Mouse (Mus musculus) gastrocnemius, adult 2 months (tissue): Measurements from ENCODE around the gene Spast. TPM values are rescaled to one million over a fixed set of nuclear protein-coding genes. Genes with fewer than 3 reads are reported as not detected.

ENCODE experiments used
- DNase-seq: peaks from one replicate; pipeline ENCODE4 v3.0.0; 2022
- H3K27ac ChIP-seq: fragments of 200-600 bp; 2 replicates; pipeline ENCODE4 v1.8.1; 2022; ENCODE audit warnings: mild to moderate bottlenecking
- H3K4me3 ChIP-seq: fragments of 200-600 bp; 2 replicates; pipeline ENCODE4 v1.8.1; 2022; ENCODE audit warnings: mild to moderate bottlenecking, moderate library complexity
- CTCF ChIP-seq: fragments of 200-600 bp; IDR thresholded peaks from 2 replicates; pipeline ENCODE4 v1.8.1; 2022; ENCODE audit warnings: antibody characterized with exemption, mild to moderate bottlenecking, moderate library complexity
- intact Hi-C: fragments of 180-260 bp; cut with DNase I; formaldehyde crosslinking; loops from one replicate; pipeline ENCODE4 v1.15.1; 2025
- total RNA-seq, 2 experiments: library from RNA; stranded (reverse); gene quantifications; 2 replicates each; pipeline ENCODE4 v1.2.3; 2021

Gene Spast
- total RNA-seq, 2 experiments from 2014 or later = 47.5 to 47.9 TPM

- no peak for TF ChIP-seq CTCF
- peak overlapping the region; percentile 74 for H3K4me3 ChIP-seq
- intact Hi-C loops = loop anchor here (1.0 to 2.0 kb wide), 3 partner anchors 22 to 191 kb away; partner anchors contain the start of gene Memo1
- peak; percentile 97 for DNase-seq
- H3K27ac ChIP-seq = peak overlapping the region; percentile 92
Measured at GRCm38 (mm10) chr17:74338225-74338931, 409 bp upstream of the Spast start.

GRCm38 (mm10) chr17:74341151-74341550 lies 2.4 kb downstream of the Spast start:
- Histone ChIP-seq H3K27ac (peak overlapping the region; percentile 92), H3K4me3 (peak overlapping the region; percentile 74)
- intact Hi-C loops = no loop called here
- no peak for TF ChIP-seq CTCF
- DNase-seq = peak; percentile 21

- TF ChIP-seq CTCF = no peak
- no peak for DNase-seq
- no peak overlapping the region for H3K4me3 ChIP-seq
- intact Hi-C loops = no loop called here
- H3K27ac ChIP-seq = no peak overlapping the region
Measured at GRCm38 (mm10) chr17:74363592-74363991, 24.8 kb downstream of the Spast start.

GRCm38 (mm10) chr17:74376916-74377315 lies 38.1 kb downstream of the Spast start:
- intact Hi-C loops = no loop called here
- Histone ChIP-seq H3K27ac (no peak overlapping the region), H3K4me3 (no peak overlapping the region)
- no peak for DNase-seq
- TF ChIP-seq CTCF = no peak

- no peak for TF ChIP-seq CTCF
- no peak overlapping the region for H3K27ac ChIP-seq
- no peak for DNase-seq
- no peak overlapping the region for H3K4me3 ChIP-seq
- intact Hi-C loops = no loop called here
Measured at GRCm38 (mm10) chr17:74386657-74387056, 47.9 kb downstream of the Spast start.

GRCm38 (mm10) chr17:74389847-74390246 lies 51.1 kb downstream of the Spast start:
- Histone ChIP-seq H3K4me3 (no peak overlapping the region), H3K27ac (no peak overlapping the region)
- intact Hi-C loops = no loop called here
- peak; percentile 21; the same call in 1 of the 2 replicates for TF ChIP-seq CTCF
- DNase-seq = no peak

GRCm38 (mm10) chr17:74394381-74394780 lies 55.6 kb downstream of the Spast start:
- Histone ChIP-seq H3K4me3 (no peak overlapping the region), H3K27ac (no peak overlapping the region)
- DNase-seq = no peak
- intact Hi-C loops = no loop called here
- no peak for TF ChIP-seq CTCF

- no peak for TF ChIP-seq CTCF
- Histone ChIP-seq H3K27ac (peak overlapping the region; percentile 92), H3K4me3 (peak overlapping the region; percentile 92)
- no peak for DNase-seq
- intact Hi-C loops = loop anchor here (1.0 kb wide), 1 partner anchor 94 kb away; the partner anchor contains the start of gene Yipf4
Measured at GRCm38 (mm10) chr17:74394855-74395254, 56.1 kb downstream of the Spast start.

- peak; percentile 98 for DNase-seq
- Histone ChIP-seq H3K4me3 (peak within 1 kb of the TSS; percentile 92), H3K27ac (peak within 1 kb of the TSS; percentile 92)
- TF ChIP-seq CTCF = no peak
- intact Hi-C loops = loop anchor here (1.0 to 2.0 kb wide), 2 partner anchors 53 to 94 kb away; partner anchors contain the start of gene Yipf4
Measured at GRCm38 (mm10) chr17:74395383-74396065, 56.7 kb downstream of the Spast start, which contains the start of gene Slc30a6. Gene Slc30a6 (plus strand): TSS chr17:74395608.

- H3K27ac ChIP-seq = no peak overlapping the region
- peak overlapping the region; percentile 92 for H3K4me3 ChIP-seq
- intact Hi-C loops = loop anchor here (2.0 kb wide), 1 partner anchor 54 kb away; no protein-coding TSS in a partner anchor
- no peak for TF ChIP-seq CTCF
- no peak for DNase-seq
Measured at GRCm38 (mm10) chr17:74396766-74397165, 58.0 kb downstream of the Spast start.

- DNase-seq = no peak
- no peak for TF ChIP-seq CTCF
- Histone ChIP-seq H3K4me3 (no peak overlapping the region), H3K27ac (no peak overlapping the region)
- intact Hi-C loops = loop anchor here (2.0 kb wide), 1 partner anchor 54 kb away; no protein-coding TSS in a partner anchor
Measured at GRCm38 (mm10) chr17:74397173-74397572, 58.4 kb downstream of the Spast start.

GRCm38 (mm10) chr17:74402486-74403222 lies 63.9 kb downstream of the Spast start:
- Histone ChIP-seq H3K27ac (no peak overlapping the region), H3K4me3 (no peak overlapping the region)
- no peak for DNase-seq
- no peak for TF ChIP-seq CTCF
- intact Hi-C loops = no loop called here

- TF ChIP-seq CTCF = no peak
- Histone ChIP-seq H3K4me3 (no peak overlapping the region), H3K27ac (no peak overlapping the region)
- no peak for DNase-seq
- intact Hi-C loops = no loop called here
Measured at GRCm38 (mm10) chr17:74406487-74406886, 67.7 kb downstream of the Spast start.
